Comparison of ENCODE assay signal across 8 mouse cellular contexts in genomic region chr13:50418421-50418820, GRCm38 (mm10). TPM values are rescaled to one million over a fixed set of nuclear protein-coding genes. Genes with fewer than 3 reads are reported as not detected.
A peak's percentile ranks its signal among the peaks of the same experiment; 100 is the strongest.
DNase-seq lines count a peak whose midpoint lies in the region; ATAC-seq lines count a peak whose summit lies in the region.

No protein-coding gene starts in this region.

- ATAC-seq in erythroblast, adult 5-6 weeks (replicated peaks; ENCODE audit: low FRiP score, poor library complexity, severe bottlenecking): no peak
- peak; percentile 26; the same call in 1 of the 2 replicates for ATAC-seq in forebrain, embryonic 13.5 days
- no peak for ATAC-seq in liver, embryonic 15.5 days (ENCODE audit: insufficient read depth)

- H3K27ac ChIP-seq in forebrain, embryonic 13.5 days: no peak overlapping the region
- no peak overlapping the region for H3K27ac ChIP-seq in liver, embryonic 15.5 days (replicated peaks)

- no peaks in the 10 kb centered on the region for H3K27me3 ChIP-seq in erythroblast, embryonic 14.5 days (ENCODE audit: control insufficient read depth)
- H3K27me3 ChIP-seq in forebrain, embryonic 13.5 days: no peaks in the 10 kb centered on the region
- no peaks in the 10 kb centered on the region for H3K27me3 ChIP-seq in liver, embryonic 15.5 days

- H3K4me2 ChIP-seq in forebrain, embryonic 13.5 days: peak overlapping the region; percentile 74
- peak overlapping the region; percentile 75 for H3K4me2 ChIP-seq in liver, embryonic 15.5 days

- H3K9ac ChIP-seq in forebrain, embryonic 13.5 days: peak overlapping the region; percentile 88
- H3K9ac ChIP-seq in liver, embryonic 15.5 days: no peak overlapping the region

- WGBS in forebrain, embryonic 13.5 days: 45% methylated on average over 3 of the region's 3 CpGs
- 35% methylated on average over 3 of the region's 3 CpGs for WGBS in liver, embryonic 15.5 days (ENCODE audit: insufficient replicate concordance)

- peaks cover 11% of the 10 kb centered on the region for H3K4me1 ChIP-seq in erythroblast, embryonic 14.5 days (ENCODE audit: control insufficient read depth)
- H3K4me1 ChIP-seq in forebrain, embryonic 13.5 days: peaks cover 11% of the 10 kb centered on the region
- 0 out of 2 replicates have a peak, but pooled peaks cover 4% of the 10 kb centered on the region for H3K4me1 ChIP-seq in liver, embryonic 15.5 days (replicated peaks)

- peaks cover 2% of the 10 kb centered on the region; the same call in 1 of the 2 replicates for H3K36me3 ChIP-seq in erythroblast, embryonic 14.5 days (ENCODE audit: control insufficient read depth)
- H3K36me3 ChIP-seq in forebrain, embryonic 13.5 days (ENCODE audit: poor library complexity, severe bottlenecking): peaks cover 21% of the 10 kb centered on the region
- H3K36me3 ChIP-seq in liver, embryonic 15.5 days (replicated peaks): no peaks in the 10 kb centered on the region

- no peaks in the 10 kb centered on the region for H3K9me3 ChIP-seq in erythroblast, embryonic 14.5 days (ENCODE audit: control insufficient read depth, low read length)
- H3K9me3 ChIP-seq in forebrain, embryonic 13.5 days (replicated peaks): no peaks in the 10 kb centered on the region
- no peaks in the 10 kb centered on the region for H3K9me3 ChIP-seq in liver, embryonic 15.5 days (replicated peaks)

- peak overlapping the region; percentile 71 for H3K4me3 ChIP-seq in erythroblast, embryonic 14.5 days (replicated peaks)
- H3K4me3 ChIP-seq in forebrain, embryonic 13.5 days: peak overlapping the region; percentile 77
- peak overlapping the region; percentile 66 for H3K4me3 ChIP-seq in liver, embryonic 15.5 days (replicated peaks)

- DNase-seq in 3T3-L1 (ENCODE audit: low read depth, low spot score) (peak; percentile 42), adipocyte (ENCODE audit: low spot score) (no peak)
- DNase-seq in adrenal gland, adult (ENCODE audit: inconsistent age in 2 of 2, low spot score in 1 of 2): no peak
- DNase-seq in right cerebral cortex, postnatal 36 days (ENCODE audit: low spot score in 2 of 2): no peak

RNA-seq across cellular contexts. Expression of gene Fbxw17, which starts 0.8 kb away (rescaled TPM):
- not detected in 2 replicates for polyA plus RNA-seq in erythroblast, embryonic 14.5 days (2012)
- total RNA-seq in erythroblast, adult 5-6 weeks (2015; ENCODE audit: low replicate concordance): 3.3 TPM in 1 of 2 replicates, not detected in the other
- total RNA-seq in erythroblast, adult 5-6 weeks (2017; ENCODE audit: low replicate concordance): 1.4 and 4.2 TPM in 2 replicates
- polyA plus RNA-seq in forebrain, embryonic 13.5 days (2015; fragmentation: Nextera tagmentation; extraction: Ambion mirVana): 25.1 and 30.3 TPM in 2 replicates
- 4.5 and 5.0 TPM in 2 replicates for polyA plus RNA-seq in liver, embryonic 15.5 days (2015; fragmentation: Nextera tagmentation; extraction: Ambion mirVana)

RNA-seq across cellular contexts. Expression of gene Gm47429, which starts 25.3 kb away (rescaled TPM):
- not detected in 2 replicates for polyA plus RNA-seq in erythroblast, embryonic 14.5 days (2012)
- not detected in 2 replicates for total RNA-seq in erythroblast, adult 5-6 weeks (2015; ENCODE audit: low replicate concordance)
- total RNA-seq in erythroblast, adult 5-6 weeks (2017; ENCODE audit: low replicate concordance): not detected in 2 replicates
- polyA plus RNA-seq in forebrain, embryonic 13.5 days (2015; fragmentation: Nextera tagmentation; extraction: Ambion mirVana): not detected in 2 replicates
- not detected in 2 replicates for polyA plus RNA-seq in liver, embryonic 15.5 days (2015; fragmentation: Nextera tagmentation; extraction: Ambion mirVana)

RNA-seq across cellular contexts. Expression of gene Nutm2, which starts 48.7 kb away (rescaled TPM):
- polyA plus RNA-seq in erythroblast, embryonic 14.5 days (2012): not detected in 2 replicates
- not detected in 2 replicates for total RNA-seq in erythroblast, adult 5-6 weeks (2015; ENCODE audit: low replicate concordance)
- not detected in 2 replicates for total RNA-seq in erythroblast, adult 5-6 weeks (2017; ENCODE audit: low replicate concordance)
- polyA plus RNA-seq in forebrain, embryonic 13.5 days (2015; fragmentation: Nextera tagmentation; extraction: Ambion mirVana): not detected in 2 replicates
- polyA plus RNA-seq in liver, embryonic 15.5 days (2015; fragmentation: Nextera tagmentation; extraction: Ambion mirVana): not detected in 2 replicates
